Mouse (Mus musculus): ENCODE results near the gene Cdk6.

GRCm38 (mm10) chr5:3396214-3396613 is 54.9 kb downstream of the Cdk6 start:
- no peak for TF ChIP-seq CTCF (IDR thresholded peaks at IDR 0.05)
- TF ChIP-seq POLR2A (IDR thresholded peaks at IDR 0.05; ENCODE audit: insufficient read depth, low read depth, low read length), result no peak

Data from heart, adult 2 months (tissue).